Mouse (Mus musculus): ENCODE results near the gene Gmppa. TPM values are rescaled to one million over a fixed set of nuclear protein-coding genes. Genes with fewer than 3 reads are reported as not detected.

The Gmppa gene
- polyA plus RNA-seq, 1 experiment from 2014 or later: 64.5 TPM

DNA sequence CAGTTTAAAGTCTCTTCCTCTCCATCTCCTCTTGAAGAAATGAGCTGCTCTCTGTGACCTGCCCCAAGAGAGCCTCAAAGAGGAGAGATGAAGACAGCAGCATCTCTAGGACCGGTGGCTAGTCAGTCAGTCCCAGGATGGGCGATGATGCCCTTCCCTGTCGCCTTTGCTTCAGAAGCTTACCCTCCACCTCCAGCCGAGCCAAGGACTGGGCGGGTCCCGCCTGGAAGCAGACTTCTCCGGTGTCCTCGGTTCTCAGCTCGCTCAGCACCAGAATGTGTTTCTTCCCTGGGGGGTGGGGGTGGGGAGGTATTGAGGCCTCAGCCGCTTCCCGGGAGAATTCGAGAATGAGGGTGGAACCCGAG, 51.3 kb downstream of the Gmppa start:
- H3K9ac ChIP-seq (replicated peaks; ENCODE audit: low read depth, low read length): no peak overlapping the region
- peak overlapping the region; percentile 83 for H3K4me2 ChIP-seq (ENCODE audit: low read depth, low read length)
- peak overlapping the region; percentile 41 for H3K4me3 ChIP-seq (ENCODE audit: low read depth, low read length)
- no peak overlapping the region for H3K27ac ChIP-seq (ENCODE audit: low read depth, low read length)
- peak; percentile 9; the same call in 1 of the 2 replicates for ATAC-seq (ENCODE audit: low read depth)
- H3K4me1 ChIP-seq (ENCODE audit: control insufficient read depth, insufficient read depth, low read length): peaks cover 4% of the 10 kb centered on the region; the same call in 1 of the 2 replicates
- H3K36me3 ChIP-seq (ENCODE audit: control insufficient read depth, insufficient read depth, low read length): peaks cover 21% of the 10 kb centered on the region
- no peaks in the 10 kb centered on the region for H3K9me3 ChIP-seq (ENCODE audit: control insufficient read depth, low read length)
- H3K27me3 ChIP-seq (ENCODE audit: control insufficient read depth, insufficient read depth, low read length): peaks cover 29% of the 10 kb centered on the region
- WGBS: 1% methylated on average over 13 of the region's 13 CpGs

DNA sequence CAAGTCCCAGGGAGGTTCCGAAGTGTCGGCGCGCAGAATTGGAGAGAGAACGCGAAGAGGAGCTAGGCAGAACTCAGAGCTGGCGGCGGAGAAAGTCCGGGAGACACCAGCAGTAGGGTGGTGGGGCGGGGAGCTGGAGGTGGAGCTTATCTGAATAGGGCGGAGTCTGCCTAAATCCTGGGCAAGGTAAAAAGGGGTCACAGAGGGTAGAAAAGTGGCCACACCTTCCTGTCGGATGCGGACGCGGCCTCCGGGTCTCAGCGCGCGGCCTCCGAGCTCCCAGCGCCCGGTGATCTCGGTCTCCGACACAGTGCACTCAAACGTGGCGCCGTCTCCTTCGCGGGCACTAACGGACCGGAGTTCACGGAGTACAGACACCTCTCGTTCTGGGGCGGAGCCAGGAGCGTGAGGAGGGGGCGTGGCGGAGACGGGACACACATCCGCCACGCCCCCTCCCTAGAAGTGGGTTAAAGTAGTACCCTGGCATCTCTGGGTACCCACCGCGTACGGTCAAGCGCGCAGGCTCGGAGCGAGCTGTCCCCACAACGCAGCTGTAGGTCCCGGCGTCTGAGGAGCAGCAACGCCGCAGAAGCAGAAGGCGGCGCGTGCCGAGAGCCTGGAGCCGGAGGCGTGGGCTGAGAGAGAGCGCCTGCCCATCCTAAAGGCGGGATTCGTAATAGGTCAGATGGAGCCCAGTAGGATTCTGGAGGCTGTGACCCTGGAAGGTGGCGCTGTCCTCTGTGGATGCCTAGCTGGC, 51.9 kb downstream of the Gmppa start:
- peak overlapping the region; percentile 41 for H3K4me3 ChIP-seq (ENCODE audit: low read depth, low read length)
- WGBS: under 1% methylated on average over 62 of the region's 62 CpGs
- peak overlapping the region; percentile 83 for H3K4me2 ChIP-seq (ENCODE audit: low read depth, low read length)
- ATAC-seq (ENCODE audit: low read depth): peak; percentile 72
- H3K27me3 ChIP-seq (ENCODE audit: control insufficient read depth, insufficient read depth, low read length): peaks cover 29% of the 10 kb centered on the region
- H3K4me1 ChIP-seq (ENCODE audit: control insufficient read depth, insufficient read depth, low read length): peaks cover 4% of the 10 kb centered on the region; the same call in 1 of the 2 replicates
- peaks cover 19% of the 10 kb centered on the region for H3K36me3 ChIP-seq (ENCODE audit: control insufficient read depth, insufficient read depth, low read length)
- peak overlapping the region; percentile 26; the same call in 1 of the 2 replicates for H3K9ac ChIP-seq (replicated peaks; ENCODE audit: low read depth, low read length)
- no peak overlapping the region for H3K27ac ChIP-seq (ENCODE audit: low read depth, low read length)
- H3K9me3 ChIP-seq (ENCODE audit: control insufficient read depth, low read length): no peaks in the 10 kb centered on the region

DNA sequence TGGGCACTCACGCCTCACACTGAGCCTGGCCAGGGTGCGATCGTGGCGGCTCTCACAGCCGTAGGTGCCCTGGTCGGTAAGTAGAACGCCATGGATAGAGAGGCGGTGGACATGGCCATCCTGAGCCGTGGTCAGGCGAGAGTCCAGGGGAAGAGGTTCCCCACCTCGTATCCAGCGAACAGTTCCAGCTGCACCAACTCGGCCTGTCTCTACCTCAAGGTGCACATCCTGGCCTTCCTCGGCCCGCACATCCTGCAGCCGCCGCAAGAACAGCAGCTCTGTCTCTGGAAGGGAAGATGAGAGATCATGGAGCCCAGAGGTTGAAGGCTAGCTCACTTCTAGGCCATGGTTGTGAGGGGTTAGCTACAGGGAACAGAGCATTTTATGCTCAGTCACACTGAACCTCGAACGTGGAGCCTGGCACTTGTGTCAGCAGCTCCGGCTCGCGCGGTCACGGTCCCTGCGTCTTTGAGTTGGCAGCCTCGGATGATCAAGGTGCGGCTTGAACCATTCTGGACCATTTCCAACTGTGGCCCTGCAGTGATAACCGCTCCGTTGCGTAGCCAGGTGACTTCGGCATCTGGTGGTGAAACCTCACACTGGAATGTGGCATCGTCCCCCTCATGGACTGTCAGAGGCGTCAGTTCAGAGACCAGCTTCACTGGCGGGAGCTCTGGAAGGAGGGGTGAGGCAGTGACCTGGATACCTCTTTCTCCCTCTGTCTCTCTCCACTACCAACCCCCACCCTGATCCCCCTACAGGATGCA, 55.2 kb downstream of the Gmppa start:
- ATAC-seq (ENCODE audit: low read depth): no peak

DNA sequence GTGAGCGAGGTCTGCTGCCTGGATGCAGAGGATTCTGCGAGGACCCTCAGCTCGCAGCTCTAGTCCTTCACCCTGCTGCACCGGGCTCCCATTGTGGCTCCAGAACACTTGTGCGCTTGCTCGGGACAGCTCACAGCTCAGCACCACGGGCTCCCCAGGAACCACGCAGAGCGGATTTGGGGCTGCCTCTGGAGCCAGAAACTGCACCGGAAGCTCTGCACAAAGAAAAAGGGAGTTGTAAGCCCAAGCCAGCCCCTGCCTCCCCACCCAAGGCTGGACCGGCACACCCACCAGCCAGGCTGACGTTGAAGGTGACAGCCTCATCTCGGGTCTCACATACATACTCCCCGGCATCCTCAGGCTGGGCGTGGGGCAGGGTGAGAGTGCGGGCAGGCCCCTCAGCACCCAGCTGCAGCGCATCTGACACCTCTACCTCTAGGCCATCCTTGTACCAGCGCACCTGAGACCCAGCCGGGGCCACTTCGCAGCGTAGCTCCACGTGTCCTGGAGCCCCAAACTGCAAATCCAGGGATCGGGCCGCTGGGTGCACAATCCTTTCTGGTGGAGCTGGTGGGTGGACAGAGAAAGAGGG, 56.9 kb downstream of the Gmppa start:
- no peak overlapping the region for H3K9ac ChIP-seq (replicated peaks; ENCODE audit: low read depth, low read length)
- WGBS: 48% methylated on average over 24 of the region's 24 CpGs
- ATAC-seq (ENCODE audit: low read depth): no peak

More for the DNA sequence above, 55.2 kb downstream of the Gmppa start:
- no peak overlapping the region for H3K27ac ChIP-seq (ENCODE audit: low read depth, low read length)
- no peaks in the 10 kb centered on the region for H3K9me3 ChIP-seq (ENCODE audit: control insufficient read depth, low read length)
- WGBS: 87% methylated on average over 34 of the region's 34 CpGs
- no peak overlapping the region for H3K4me2 ChIP-seq (ENCODE audit: low read depth, low read length)
- H3K4me1 ChIP-seq (ENCODE audit: control insufficient read depth, insufficient read depth, low read length): peaks cover 4% of the 10 kb centered on the region; the same call in 1 of the 2 replicates
- peaks cover 12% of the 10 kb centered on the region; the same call in 1 of the 2 replicates for H3K27me3 ChIP-seq (ENCODE audit: control insufficient read depth, insufficient read depth, low read length)
- H3K9ac ChIP-seq (replicated peaks; ENCODE audit: low read depth, low read length): no peak overlapping the region
- peaks cover 4% of the 10 kb centered on the region; the same call in 1 of the 2 replicates for H3K36me3 ChIP-seq (ENCODE audit: control insufficient read depth, insufficient read depth, low read length)
- no peak overlapping the region for H3K4me3 ChIP-seq (ENCODE audit: low read depth, low read length)

More for the DNA sequence above, 56.9 kb downstream of the Gmppa start:
- H3K9me3 ChIP-seq (ENCODE audit: control insufficient read depth, low read length): no peaks in the 10 kb centered on the region
- H3K4me1 ChIP-seq (ENCODE audit: control insufficient read depth, insufficient read depth, low read length): peaks cover 4% of the 10 kb centered on the region; the same call in 1 of the 2 replicates
- no peak overlapping the region for H3K4me3 ChIP-seq (ENCODE audit: low read depth, low read length)
- no peak overlapping the region for H3K4me2 ChIP-seq (ENCODE audit: low read depth, low read length)
- H3K27me3 ChIP-seq (ENCODE audit: control insufficient read depth, insufficient read depth, low read length): 0 out of 2 replicates have a peak, but pooled peaks cover 8% of the 10 kb centered on the region
- peaks cover 9% of the 10 kb centered on the region for H3K36me3 ChIP-seq (ENCODE audit: control insufficient read depth, insufficient read depth, low read length)
- H3K27ac ChIP-seq (ENCODE audit: low read depth, low read length): no peak overlapping the region

Other genes starting within 250 kb of the Gmppa start
- 20.0 and 20.2 TPM in 2 replicates for gene Ankzf1, start 243.8 kb upstream of the Gmppa start, polyA plus RNA-seq (2014; fragmentation: Nextera tagmentation; extraction: Ambion mirVana)
- 50.5 and 51.3 TPM in 2 replicates for gene Atg9a, start 243.7 kb upstream of the Gmppa start, polyA plus RNA-seq (2014; fragmentation: Nextera tagmentation; extraction: Ambion mirVana)
- 15.6 and 17.3 TPM in 2 replicates for gene Glb1l, start 225.1 kb upstream of the Gmppa start, polyA plus RNA-seq (2014; fragmentation: Nextera tagmentation; extraction: Ambion mirVana)
- 125 and 129 TPM in 2 replicates for gene Stk16, start 225.1 kb upstream of the Gmppa start, polyA plus RNA-seq (2014; fragmentation: Nextera tagmentation; extraction: Ambion mirVana)
- gene Tuba4a, start 216.1 kb upstream of the Gmppa start, polyA plus RNA-seq (2014; fragmentation: Nextera tagmentation; extraction: Ambion mirVana): 13.9 and 20.6 TPM in 2 replicates
- not detected in 2 replicates for gene A630095N17Rik, start 203.8 kb upstream of the Gmppa start, polyA plus RNA-seq (2014; fragmentation: Nextera tagmentation; extraction: Ambion mirVana)
- gene Dnajb2, start 199.5 kb upstream of the Gmppa start, polyA plus RNA-seq (2014; fragmentation: Nextera tagmentation; extraction: Ambion mirVana): 35.9 and 36.9 TPM in 2 replicates
- gene Ptprn, start 171.4 kb upstream of the Gmppa start, polyA plus RNA-seq (2014; fragmentation: Nextera tagmentation; extraction: Ambion mirVana): 25.4 and 27.4 TPM in 2 replicates
- 193 and 254 TPM in 2 replicates for gene Resp18, start 157.5 kb upstream of the Gmppa start, polyA plus RNA-seq (2014; fragmentation: Nextera tagmentation; extraction: Ambion mirVana)
- 139 and 145 TPM in 2 replicates for gene Dnpep, start 117.9 kb upstream of the Gmppa start, polyA plus RNA-seq (2014; fragmentation: Nextera tagmentation; extraction: Ambion mirVana)
- gene Des, start 75.6 kb upstream of the Gmppa start, polyA plus RNA-seq (2014; fragmentation: Nextera tagmentation; extraction: Ambion mirVana): 1.1 TPM in 2 replicates
- gene Speg, start 60.6 kb upstream of the Gmppa start, polyA plus RNA-seq (2014; fragmentation: Nextera tagmentation; extraction: Ambion mirVana): 19.5 and 20.8 TPM in 2 replicates
- 4.7 and 6.9 TPM in 2 replicates for gene Asic4, start 14.5 kb downstream of the Gmppa start, polyA plus RNA-seq (2014; fragmentation: Nextera tagmentation; extraction: Ambion mirVana)
- 44.7 and 45.4 TPM in 2 replicates for gene Chpf, start 43.4 kb downstream of the Gmppa start, polyA plus RNA-seq (2014; fragmentation: Nextera tagmentation; extraction: Ambion mirVana)
- 34.0 and 38.3 TPM in 2 replicates for gene Tmem198, start 43.6 kb downstream of the Gmppa start, polyA plus RNA-seq (2014; fragmentation: Nextera tagmentation; extraction: Ambion mirVana)
- gene Obsl1, start 70.5 kb downstream of the Gmppa start, polyA plus RNA-seq (2014; fragmentation: Nextera tagmentation; extraction: Ambion mirVana): 18.7 and 21.4 TPM in 2 replicates
- gene Inha, start 71.1 kb downstream of the Gmppa start, polyA plus RNA-seq (2014; fragmentation: Nextera tagmentation; extraction: Ambion mirVana): 8.2 and 12.3 TPM in 2 replicates
- 16.1 and 18.0 TPM in 2 replicates for gene Stk11ip, start 85.6 kb downstream of the Gmppa start, polyA plus RNA-seq (2014; fragmentation: Nextera tagmentation; extraction: Ambion mirVana)
- gene Slc4a3, start 110.3 kb downstream of the Gmppa start, polyA plus RNA-seq (2014; fragmentation: Nextera tagmentation; extraction: Ambion mirVana): 36.9 and 39.9 TPM in 2 replicates